29 mouse cellular contexts compared by ENCODE assay signal in the genomic region with DNA sequence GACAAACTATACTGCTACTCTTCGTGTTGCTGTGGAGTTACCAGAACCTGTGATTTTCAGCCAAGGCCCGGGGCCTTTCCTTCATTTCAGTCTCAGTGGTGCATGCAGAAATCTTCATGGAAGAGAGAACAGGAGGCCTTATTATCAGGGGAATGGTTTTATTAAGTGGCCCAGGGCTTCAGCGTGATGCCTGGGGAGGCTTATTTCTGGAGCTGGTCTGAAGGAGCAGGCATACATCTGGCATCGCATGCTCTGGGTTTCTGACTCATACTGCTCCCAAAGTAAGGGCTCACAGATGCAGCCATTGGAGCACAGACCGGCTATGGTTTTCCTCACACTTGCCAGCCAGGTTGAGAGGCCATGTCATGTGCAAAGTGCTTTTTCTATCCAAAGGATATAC.
DNase-seq lines count a peak whose midpoint lies in the region; ATAC-seq lines count a peak whose summit lies in the region.
"Had no signal": no experiment of that assay in that cellular context is flagged by ENCODE, and none has a peak within 500 bp of the region (broad histone marks: within the 10 kb centered on the region; RNA-seq: fewer than 3 reads in every experiment).

No protein-coding gene starts in this region.

- no peaks in the 10 kb centered on the region for H3K27me3 ChIP-seq in kidney, embryonic 15.5 days
- H3K27me3 ChIP-seq: embryonic facial prominence, embryonic 13.5 days; forebrain, embryonic 13.5 days; heart, embryonic 12.5 days; heart, embryonic 15.5 days; hindbrain, embryonic 13.5 days; Patski had no signal

- no peaks in the 10 kb centered on the region for H3K4me1 ChIP-seq in kidney, embryonic 15.5 days
- H3K4me1 ChIP-seq: embryonic facial prominence, embryonic 10.5 days; embryonic facial prominence, embryonic 13.5 days; forebrain, embryonic 13.5 days; heart, embryonic 12.5 days; heart, embryonic 15.5 days; hindbrain, embryonic 10.5 days had no signal

- no peaks in the 10 kb centered on the region for H3K36me3 ChIP-seq in kidney, embryonic 15.5 days
- H3K36me3 ChIP-seq: embryonic facial prominence, embryonic 10.5 days; embryonic facial prominence, embryonic 13.5 days; hindbrain, embryonic 10.5 days; hindbrain, embryonic 13.5 days had no signal

- no peak overlapping the region for H3K4me2 ChIP-seq in kidney, embryonic 15.5 days
- H3K4me2 ChIP-seq: embryonic facial prominence, embryonic 13.5 days; forebrain, embryonic 13.5 days; heart, embryonic 12.5 days; heart, embryonic 15.5 days; hindbrain, embryonic 13.5 days had no signal

- H3K4me3 ChIP-seq in kidney, embryonic 15.5 days (replicated peaks), result no peak overlapping the region
- H3K4me3 ChIP-seq: embryonic facial prominence, embryonic 10.5 days; embryonic facial prominence, embryonic 13.5 days; erythroblast, embryonic 14.5 days; forebrain, embryonic 13.5 days; gastrocnemius, adult 2 months; heart, embryonic 12.5 days; heart, embryonic 15.5 days; hindbrain, embryonic 10.5 days; hindbrain, embryonic 13.5 days had no signal

- peak overlapping the region; percentile 43 for H3K27ac ChIP-seq in kidney, embryonic 15.5 days
- H3K27ac ChIP-seq: embryonic facial prominence, embryonic 10.5 days; embryonic facial prominence, embryonic 13.5 days; forebrain, embryonic 13.5 days; gastrocnemius, adult 2 months; heart, embryonic 15.5 days; hindbrain, embryonic 10.5 days; hindbrain, embryonic 13.5 days had no signal

- H3K9me3 ChIP-seq in kidney, embryonic 15.5 days (replicated peaks), result no peaks in the 10 kb centered on the region
- H3K9me3 ChIP-seq: embryonic facial prominence, embryonic 10.5 days; embryonic facial prominence, embryonic 13.5 days; forebrain, embryonic 13.5 days; heart, embryonic 12.5 days; heart, embryonic 15.5 days; hindbrain, embryonic 10.5 days; hindbrain, embryonic 13.5 days had no signal

- no peak overlapping the region for H3K9ac ChIP-seq in kidney, embryonic 15.5 days
- H3K9ac ChIP-seq: embryonic facial prominence, embryonic 13.5 days; forebrain, embryonic 13.5 days; forebrain, postnatal 0 days; heart, embryonic 12.5 days; heart, embryonic 15.5 days; hindbrain, embryonic 13.5 days had no signal

- no peak for ATAC-seq in kidney, embryonic 15.5 days (replicated peaks; ENCODE audit: low FRiP score)
- no peak for ATAC-seq in inflammation-experienced regulatory T-cells, adult 6 months
- ATAC-seq: forebrain, embryonic 13.5 days; forebrain, postnatal 0 days; hindbrain, embryonic 16.5 days; Patski had no signal

- 68% methylated on average over 5 of the region's 5 CpGs for WGBS in kidney, embryonic 15.5 days

- DNase-seq in kidney, postnatal 36 days, result no peak
- DNase-seq in 3T3-L1 (ENCODE audit: low read depth, low spot score), result peak; percentile 9
- DNase-seq in MN1 (ENCODE audit: low spot score), result peak; percentile 85
- peak; percentile 9 for DNase-seq in naive thymus-derived CD4-positive, alpha-beta T cell, adult 2 months (ENCODE audit: low read depth)
- DNase-seq: adrenal gland, postnatal 10 days; adrenal gland, postnatal 36 days; cerebellum, adult 11-12 months; cerebellum, adult 8-10 months; cerebellum, postnatal 10 days; cerebellum, postnatal 36 days; embryo, embryonic 11 days; forebrain, postnatal 0 days; gastrocnemius, adult 2 months; gastrocnemius, postnatal 14 days; heart, adult 11 months; heart, postnatal 10 days; heart, postnatal 36 days had no signal

Comparison
In these comparisons a context has a peak if more than half of its experiments do, and no peak if none do; other contexts are left out.
1. DNase-seq: peak in 3T3-L1 (single experiment), MN1 (single experiment) and naive thymus-derived CD4-positive, alpha-beta T cell, adult 2 months (single experiment); none in kidney, postnatal 36 days (0 of 2).